In genomic region chr8:85603203-85603895, GRCm38 (mm10) we compare ENCODE assay signal across 8 mouse cellular contexts. TPM values are rescaled to one million over a fixed set of nuclear protein-coding genes. Genes with fewer than 3 reads are reported as not detected.
DNase-seq lines count a peak whose midpoint lies in the region; ATAC-seq lines count a peak whose summit lies in the region.

No protein-coding gene starts in this region.

- no peaks in the 10 kb centered on the region for H3K36me3 ChIP-seq in limb, embryonic 11.5 days (ENCODE audit: control insufficient read depth, insufficient read depth, low read length)

- peak; percentile 20 to 26 for DNase-seq in B cell, adult 2 months
- DNase-seq in MN1 (ENCODE audit: low spot score), result peak; percentile 43
- peak; percentile 70 for DNase-seq in cerebellum, adult 9-10 months
- peak; percentile 60 to 67 for DNase-seq in frontal cortex, postnatal 25 days (ENCODE audit: low spot score in 2 of 2)
- peak; percentile 55 for DNase-seq in kidney, adult 9 months
- peak; percentile 73 for DNase-seq in limb, embryonic 11.5 days (ENCODE audit: low spot score)
- peak; percentile 23 for DNase-seq in retina, adult 2 months (ENCODE audit: low read depth, low spot score)

- WGBS in limb, embryonic 11.5 days, result 47% methylated on average over 8 of the region's 8 CpGs

- no peaks in the 10 kb centered on the region for H3K4me1 ChIP-seq in limb, embryonic 11.5 days (ENCODE audit: control insufficient read depth, insufficient read depth, low read length)

- no peak overlapping the region for H3K4me2 ChIP-seq in limb, embryonic 11.5 days (ENCODE audit: low read depth, severe bottlenecking)

- H3K4me3 ChIP-seq in limb, embryonic 11.5 days (ENCODE audit: low read depth, low read length), result no peak overlapping the region

- no peaks in the 10 kb centered on the region for H3K27me3 ChIP-seq in limb, embryonic 11.5 days (ENCODE audit: control insufficient read depth, insufficient read depth, low read length)

- no peak for ATAC-seq in limb, embryonic 11.5 days (ENCODE audit: insufficient number of reproducible peaks, low FRiP score, low TSS enrichment, low read depth)
- ATAC-seq in inflammation-experienced regulatory T-cells, adult 6 months, result no peak

- no peak overlapping the region for H3K9ac ChIP-seq in limb, embryonic 11.5 days (ENCODE audit: low read length)

- H3K27ac ChIP-seq in limb, embryonic 11.5 days (replicated peaks; ENCODE audit: low read depth, low read length), result no peak overlapping the region

- no peaks in the 10 kb centered on the region for H3K9me3 ChIP-seq in limb, embryonic 11.5 days (ENCODE audit: control insufficient read depth, low read length)

RNA-seq across cellular contexts. Expression of gene Dnaja2, which starts 48.2 kb away (rescaled TPM):
- 207 and 217 TPM in 2 replicates for polyA plus RNA-seq in limb, embryonic 11.5 days (2014; fragmentation: Nextera tagmentation; extraction: Ambion mirVana)
- polyA plus RNA-seq in inflammation-experienced regulatory T-cells, adult 6 months (2017; shearing (Covaris generic)), result 100 to 1,000 TPM; 155 to 203 (median 157) TPM

Comparison
In these comparisons a context has a peak if more than half of its experiments do, and no peak if none do; other contexts are left out.
1. DNase-seq: peak in every context shown above with its lines; median percentile 73 in limb, embryonic 11.5 days; 70 in cerebellum, adult 9-10 months; 64 in frontal cortex, postnatal 25 days; 55 in kidney, adult 9 months; 43 in MN1; 23 in B cell, adult 2 months; 23 in retina, adult 2 months.